Mouse (Mus musculus) heart, postnatal 0 days (tissue): ENCODE data around the gene Kazn. TPM values are rescaled to one million over a fixed set of nuclear protein-coding genes. Genes with fewer than 3 reads are reported as not detected.

Experiments used
- ATAC-seq: fragments of 200-750 bp; cut with Nextera tagmentation; 2 replicates; pipeline ENCODE4 v1.8.0; 2017; ENCODE audit warnings: low read depth, moderate number of reproducible peaks, moderate library complexity; ENCODE audit not compliant: insufficient read depth
- DNase-seq: peaks from one replicate; pipeline ENCODE4 v3.0.0-alpha.2; 2016; ENCODE audit warnings: low spot score
- H3K27ac ChIP-seq: fragments of 300-500 bp; sonication (generic); 2 replicates; pipeline ENCODE4 v1.5.1; 2014; ENCODE audit warnings: low read depth, mild to moderate bottlenecking
- H3K27me3 ChIP-seq: fragments of 300-500 bp; sonication (generic); 2 replicates; pipeline ENCODE4 v1.6.1; 2014; ENCODE audit warnings: low read length, mixed read lengths; ENCODE audit not compliant: control insufficient read depth, insufficient read depth
- H3K36me3 ChIP-seq: fragments of 300-500 bp; sonication (generic); replicated peaks from 2 replicates; pipeline ENCODE4 v1.6.1; 2014; ENCODE audit warnings: low read length, mixed read lengths; ENCODE audit not compliant: control insufficient read depth, insufficient read depth
- H3K4me1 ChIP-seq: fragments of 300-500 bp; sonication (generic); 2 replicates; pipeline ENCODE4 v1.6.1; 2014; ENCODE audit warnings: antibody characterized with exemption; ENCODE audit not compliant: control insufficient read depth, insufficient read depth
- H3K4me2 ChIP-seq: fragments of 300-500 bp; sonication (generic); 2 replicates; pipeline ENCODE4 v1.6.1; 2014; ENCODE audit warnings: low read depth, mild to moderate bottlenecking, low read length, moderate library complexity
- H3K4me3 ChIP-seq: fragments of 300-500 bp; sonication (generic); 2 replicates; pipeline ENCODE4 v1.5.1; 2014; ENCODE audit warnings: low read depth, low read length
- H3K9ac ChIP-seq: fragments of 300-500 bp; sonication (generic); replicated peaks from 2 replicates; pipeline ENCODE4 v1.6.1; 2014; ENCODE audit warnings: low read depth, low read length, mixed read lengths
- H3K9me3 ChIP-seq: fragments of 300-500 bp; sonication (generic); replicated peaks from 2 replicates; pipeline ENCODE4 v1.6.1; 2016; ENCODE audit warnings: low read length; ENCODE audit not compliant: control insufficient read depth
- CTCF ChIP-seq: IDR thresholded peaks from 2 replicates; pipeline ENCODE4 v1.5.1; 2016; ENCODE audit warnings: antibody characterized with exemption, control low read depth, low read depth
- EP300 ChIP-seq: IDR thresholded peaks from 2 replicates; pipeline ENCODE4 v1.6.1; 2016; ENCODE audit warnings: antibody characterized with exemption, low read depth
- WGBS: fragments of 180-500 bp; shearing (Covaris S2); extraction: QIAGEN DNeasy Blood & Tissue Kit; methylation state at CpG from one replicate; pipeline ENCODE4 v1.1.7; 2014; 5-methylcytosine and 5-hydroxymethylcytosine counted together
- polyA plus RNA-seq: library from polyadenylated mRNA; unstranded; fragments of >200 nt; fragmentation: Nextera tagmentation; extraction: Ambion mirVana; gene quantifications from 2 replicates; pipeline ENCODE4 v1.2.1, GENCODE M21; 2015
- total RNA-seq: library from RNA; depleted of rRNA; stranded (reverse); fragments of >200 nt; gene quantifications from 2 replicates; pipeline ENCODE4 v1.2.3, GENCODE M21; 2014; ENCODE audit warnings: low replicate concordance

Gene Kazn
- total and polyA plus RNA-seq, 2 experiments from 2014 or later, result 2.5 to 19.9 TPM

- Histone ChIP-seq H3K27ac (no peak overlapping the region), H3K9ac (no peak overlapping the region), H3K36me3 (no peaks in the 10 kb centered on the region), H3K9me3 (no peaks in the 10 kb centered on the region), H3K4me2 (no peak overlapping the region), H3K4me1 (peaks cover 4% of the 10 kb centered on the region; the same call in 1 of the 2 replicates), H3K27me3 (no peaks in the 10 kb centered on the region), H3K4me3 (no peak overlapping the region)
- 64% methylated on average over 6 of the region's 6 CpGs for WGBS
- no peak for ATAC-seq
- DNase-seq, result no peak
- TF ChIP-seq EP300 (no peak), CTCF (no peak)
Measured at GRCm38 (mm10) chr4:142088836-142089235, 150.4 kb downstream of the Kazn start.

- TF ChIP-seq EP300, result no peak
- TF ChIP-seq CTCF, result no peak
- Histone ChIP-seq H3K27me3 (no peaks in the 10 kb centered on the region), H3K4me1 (peaks cover 4% of the 10 kb centered on the region; the same call in 1 of the 2 replicates), H3K9me3 (no peaks in the 10 kb centered on the region), H3K27ac (no peak overlapping the region), H3K4me3 (no peak overlapping the region), H3K4me2 (no peak overlapping the region), H3K9ac (no peak overlapping the region), H3K36me3 (no peaks in the 10 kb centered on the region)
- no peak for ATAC-seq
- DNase-seq, result no peak
- 73% methylated on average over 4 of the region's 4 CpGs for WGBS
Measured at GRCm38 (mm10) chr4:142088409-142088808, 150.8 kb downstream of the Kazn start.

- Histone ChIP-seq H3K9me3 (no peaks in the 10 kb centered on the region), H3K4me1 (peaks cover 32% of the 10 kb centered on the region), H3K4me2 (peak overlapping the region; percentile 98), H3K36me3 (no peaks in the 10 kb centered on the region), H3K4me3 (peak overlapping the region; percentile 75), H3K27me3 (no peaks in the 10 kb centered on the region), H3K9ac (peak overlapping the region; percentile 69; the same call in 1 of the 2 replicates), H3K27ac (peak overlapping the region; percentile 87)
- 6% methylated on average over 20 of the region's 20 CpGs for WGBS
- DNase-seq (no peak), ATAC-seq (no peak)
- no peak; the same call in 1 of the 2 replicates for TF ChIP-seq CTCF
- no peak for TF ChIP-seq EP300
Measured at GRCm38 (mm10) chr4:142084936-142085563, 154.2 kb downstream of the Kazn start.

- Histone ChIP-seq H3K4me3 (peak within 1 kb of the TSS; percentile 75), H3K27me3 (no peaks in the 10 kb centered on the region), H3K4me2 (peak within 1 kb of the TSS; percentile 98), H3K9me3 (no peaks in the 10 kb centered on the region), H3K27ac (peak within 1 kb of the TSS; percentile 87), H3K4me1 (peaks cover 35% of the 10 kb centered on the region), H3K36me3 (no peaks in the 10 kb centered on the region), H3K9ac (peak within 1 kb of the TSS; percentile 69)
- DNase-seq, result no peak
- TF ChIP-seq CTCF (peak; percentile 15; the same call in 1 of the 2 replicates), EP300 (no peak)
- WGBS, result under 1% methylated on average over 50 of the region's 52 CpGs
- ATAC-seq, result peak; percentile 84
Measured at GRCm38 (mm10) chr4:142084131-142084899, 154.9 kb downstream of the Kazn start, which contains the start of gene Tmem51. Tmem51 (minus strand) TSS chr4:142084304.

GRCm38 (mm10) chr4:142083762-142084130, 155.5 kb downstream of the Kazn start:
- H3K4me1 ChIP-seq, result peaks cover 35% of the 10 kb centered on the region
- no peaks in the 10 kb centered on the region for H3K36me3 ChIP-seq
- 2% methylated on average over 26 of the region's 29 CpGs for WGBS
- peak overlapping the region; percentile 87 for H3K27ac ChIP-seq
- TF ChIP-seq CTCF (peak; percentile 66), EP300 (no peak)
- peak overlapping the region; percentile 75 for H3K4me3 ChIP-seq
- H3K27me3 ChIP-seq, result no peaks in the 10 kb centered on the region
- peak overlapping the region; percentile 98 for H3K4me2 ChIP-seq
- DNase-seq, result peak; percentile 72
- peak overlapping the region; percentile 69 for H3K9ac ChIP-seq
- peak; percentile 77 for ATAC-seq
- no peaks in the 10 kb centered on the region for H3K9me3 ChIP-seq
